Mouse (Mus musculus): ENCODE results near the gene Tmem130.

DNA sequence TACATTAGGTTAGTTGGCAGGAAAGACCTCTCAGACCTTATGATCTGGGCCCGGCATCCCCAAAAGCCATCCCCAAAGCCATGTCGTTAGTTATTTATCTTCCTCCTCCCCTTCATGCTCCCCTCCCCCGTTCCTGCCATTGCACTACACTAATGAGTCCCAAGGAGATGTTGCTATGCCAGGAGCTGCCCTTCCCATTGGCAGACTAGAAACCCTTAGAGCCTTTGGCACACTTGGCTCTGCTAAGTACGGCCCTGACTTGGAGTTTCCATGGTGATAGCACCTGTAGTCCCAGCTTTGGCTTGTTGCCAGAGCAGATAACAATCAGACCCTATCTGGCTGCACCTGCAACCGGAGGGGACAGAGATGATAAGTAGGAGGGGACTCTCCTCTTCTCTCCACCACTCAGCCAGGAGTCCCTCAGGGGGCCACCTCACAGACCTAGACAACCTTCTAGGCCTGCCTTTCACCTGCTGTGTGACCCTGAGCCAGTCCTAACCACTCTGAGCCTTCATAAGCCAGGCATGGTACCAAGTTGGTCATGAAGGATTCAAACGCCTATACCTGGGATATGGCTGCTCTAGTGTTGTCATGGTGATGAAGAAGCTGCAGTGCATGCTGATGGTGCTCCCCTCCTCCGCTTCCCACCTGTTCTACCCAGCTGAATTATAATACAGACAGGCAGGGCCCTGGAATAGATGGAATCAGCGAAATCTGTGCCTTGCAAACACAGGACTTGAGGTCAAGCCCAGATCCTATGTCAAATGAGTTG, 66.1 kb downstream of the Tmem130 start:
- TF ChIP-seq CTCF (IDR thresholded peaks at IDR 0.05; ENCODE audit: borderline replicate concordance, extremely low read depth, insufficient read depth, insufficient read length) = no peak
- TF ChIP-seq POLR2A (IDR thresholded peaks at IDR 0.05; ENCODE audit: borderline replicate concordance, extremely low read depth, insufficient read depth, insufficient read length, poor library complexity, severe bottlenecking) = no peak
